Mouse (Mus musculus) spleen, adult 12 weeks (tissue): ENCODE measurements around the gene Gpr26.

ENCODE experiments used
- DNase-seq: peaks from one replicate; pipeline ENCODE4 v3.0.0; 2022; ENCODE audit warnings: low spot score

The Gpr26 gene

GRCm38 (mm10) chr7:132025591-132025990 lies 59.3 kb downstream of the Gpr26 start:
- DNase-seq, result no peak

- DNase-seq, result no peak
Observed at GRCm38 (mm10) chr7:132026671-132027070, 60.4 kb downstream of the Gpr26 start.

- DNase-seq, result no peak
Observed at GRCm38 (mm10) chr7:132031940-132032531, 65.8 kb downstream of the Gpr26 start.
